Mouse (Mus musculus): ENCODE results near the gene Hoxa3. TPM values are rescaled to one million over a fixed set of nuclear protein-coding genes. Genes with fewer than 3 reads are reported as not detected.

The Hoxa3 gene
- total and polyA plus RNA-seq, 3 experiments, result 0.08 to 0.38 (median 0.34) TPM

- in situ Hi-C loops (cut with MboI; ENCODE audit: low pct_ligation_motif_present, low pct_unique_long_range_greater_than_20kb, low sequenced_read_pairs), result no loop called here
- dilution Hi-C loops (cut with MboI; ENCODE audit: extremely low pct_ligation_motif_present, extremely low pct_unique_long_range_greater_than_20kb, low sequenced_read_pairs), result no loop called here
- no peak for TF ChIP-seq IRF4 (IDR thresholded peaks at IDR 0.05; ENCODE audit: low read depth, low read length)
- no peak for TF ChIP-seq MAFK (IDR thresholded peaks at IDR 0.05; ENCODE audit: insufficient replicate concordance, low read length)
- no peak for TF ChIP-seq ZKSCAN1 (IDR thresholded peaks at IDR 0.05; ENCODE audit: borderline replicate concordance, low read depth, low read length)
- TF ChIP-seq POLR2AphosphoS2 (IDR thresholded peaks at IDR 0.05; ENCODE audit: low read depth, low read length), result no peak
- TF ChIP-seq ELF1 (IDR thresholded peaks at IDR 0.05; ENCODE audit: low read depth, low read length), result no peak
- no peak for TF ChIP-seq GABPA (IDR thresholded peaks at IDR 0.05; ENCODE audit: insufficient replicate concordance, low read depth, low read length)
- no peak for TF ChIP-seq SMC3 (IDR thresholded peaks at IDR 0.05; ENCODE audit: low read depth, low read length)
- TF ChIP-seq CHD1 (IDR thresholded peaks at IDR 0.05; ENCODE audit: low read depth, low read length), result no peak
- no peak for TF ChIP-seq JUND (conservative IDR thresholded peaks at IDR 0.05; ENCODE audit: low read depth, low read length)
- TF ChIP-seq NELFE (IDR thresholded peaks at IDR 0.05; ENCODE audit: low read depth, low read length), result no peak
- no peak for TF ChIP-seq USF1 (IDR thresholded peaks at IDR 0.05; ENCODE audit: low read depth, low read length)
- no peak for TF ChIP-seq ZNF384 (IDR thresholded peaks at IDR 0.05; ENCODE audit: low read depth, low read length)
- TF ChIP-seq JUN (IDR thresholded peaks at IDR 0.05; ENCODE audit: insufficient read depth, low read depth, low read length), result no peak
- TF ChIP-seq ZMIZ1 (IDR thresholded peaks at IDR 0.05; ENCODE audit: low read depth, low read length), result no peak
- TF ChIP-seq ZC3H11A (IDR thresholded peaks at IDR 0.05; ENCODE audit: low read depth, low read length), result no peak
- no peak for TF ChIP-seq MAX (IDR thresholded peaks at IDR 0.05; ENCODE audit: low read length)
- TF ChIP-seq NRF1 (IDR thresholded peaks at IDR 0.05; ENCODE audit: low read depth, low read length), result no peak
- TF ChIP-seq E2F4 (IDR thresholded peaks at IDR 0.05; ENCODE audit: insufficient replicate concordance, low read depth, low read length), result no peak
- TF ChIP-seq TBP (conservative IDR thresholded peaks at IDR 0.05; ENCODE audit: low read depth, low read length), result no peak
These were observed 59.9 kb downstream of the Hoxa3 start for GRCm38 (mm10) chr6:52153270-52153669.

More at GRCm38 (mm10) chr6:52153270-52153669, 59.9 kb downstream of the Hoxa3 start:
- Histone ChIP-seq H3K4me2 (ENCODE audit: insufficient read depth, low read depth, poor library complexity, severe bottlenecking) (no peak overlapping the region), H3K27me3 (replicated peaks) (no peaks in the 10 kb centered on the region), H3K4me1 (ENCODE audit: control insufficient read depth in 1 of 2, insufficient read depth in 2 of 2) (peaks cover 5 to 7% of the 10 kb centered on the region in 2 experiments; a peak in 2 of 4 replicates), H3K9ac (ENCODE audit: insufficient read depth, low read depth) (no peak overlapping the region), H3K4me3 (replicated peaks in 1 of 3; ENCODE audit: low read depth in 2 of 3, low read length in 2 of 3, poor library complexity in 1 of 3) (no peak overlapping the region), H3K9me3 (replicated peaks; ENCODE audit: low read length) (no peaks in the 10 kb centered on the region), H3K27ac (ENCODE audit: insufficient read depth, low read depth) (no peak overlapping the region), H3K36me3 (replicated peaks in 1 of 2; ENCODE audit: control insufficient read depth in 1 of 2, insufficient read depth in 1 of 2, low read length in 1 of 2) (peaks cover 0 to 10% of the 10 kb centered on the region in 2 experiments), H3K79me2 (replicated peaks; ENCODE audit: control insufficient read depth, extremely low read depth, insufficient read depth, poor library complexity, severe bottlenecking) (no peaks in the 10 kb centered on the region)
- DNase-seq (ENCODE audit: extremely low read depth), result no peak

All from CH12.LX (cell line).